In the genomic region with DNA sequence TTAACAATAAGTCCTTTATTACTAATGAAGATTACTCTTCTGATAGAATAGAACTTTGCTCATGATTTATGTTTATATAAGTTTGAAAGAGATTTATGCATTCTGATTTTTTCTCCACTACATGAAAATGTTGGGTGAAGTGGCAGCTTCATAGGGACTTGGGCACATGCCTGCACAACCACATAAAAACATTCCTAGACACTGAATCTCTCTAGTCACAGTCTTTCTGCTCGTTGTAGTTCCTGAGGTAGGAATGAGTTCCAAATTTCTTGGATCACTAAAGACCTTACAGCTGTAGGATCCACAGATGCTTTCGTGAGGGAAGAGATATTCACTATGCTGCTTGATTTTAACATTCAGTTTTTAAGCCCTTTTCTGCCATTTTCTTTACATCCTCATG, we compare ENCODE assay signal across 24 mouse cellular contexts.
DNase-seq lines count a peak whose midpoint lies in the region; ATAC-seq and TF ChIP-seq lines count a peak whose summit lies in the region.
"Had no signal": no experiment of that assay in that cellular context is flagged by ENCODE, and none has a peak within 500 bp of the region (broad histone marks: within the 10 kb centered on the region; RNA-seq: fewer than 3 reads in every experiment).

No protein-coding gene starts in this region.

- H3K9ac ChIP-seq in midbrain, embryonic 11.5 days (ENCODE audit: low read length) = no peak overlapping the region
- no peak overlapping the region for H3K9ac ChIP-seq in midbrain, embryonic 16.5 days (ENCODE audit: low read depth, low read length)
- H3K9ac ChIP-seq: forebrain, embryonic 12.5 days; forebrain, embryonic 15.5 days; heart, embryonic 13.5 days; hindbrain, embryonic 12.5 days; hindbrain, embryonic 15.5 days; intestine, embryonic 15.5 days had no signal

- no peak overlapping the region for H3K4me2 ChIP-seq in midbrain, embryonic 11.5 days
- H3K4me2 ChIP-seq in midbrain, embryonic 16.5 days (ENCODE audit: low read length) = no peak overlapping the region
- peak overlapping the region; percentile 8 for H3K4me2 ChIP-seq in myocyte (ENCODE audit: low read depth)
- H3K4me2 ChIP-seq: forebrain, embryonic 12.5 days; forebrain, embryonic 15.5 days; heart, embryonic 13.5 days; hindbrain, embryonic 12.5 days; hindbrain, embryonic 15.5 days; intestine, embryonic 15.5 days had no signal

- H3K36me3 ChIP-seq in midbrain, embryonic 11.5 days (ENCODE audit: control insufficient read depth, insufficient read depth, low read length) = no peaks in the 10 kb centered on the region
- H3K36me3 ChIP-seq in midbrain, embryonic 16.5 days (ENCODE audit: control insufficient read depth, insufficient read depth, low read length) = no peaks in the 10 kb centered on the region
- no peaks in the 10 kb centered on the region for H3K36me3 ChIP-seq in myocyte (ENCODE audit: control insufficient read depth, insufficient read depth)
- H3K36me3 ChIP-seq: forebrain, embryonic 12.5 days; forebrain, embryonic 15.5 days; heart, embryonic 10.5 days; heart, embryonic 13.5 days; hindbrain, embryonic 12.5 days; hindbrain, embryonic 15.5 days; intestine, embryonic 15.5 days had no signal

- H3K27me3 ChIP-seq in midbrain, embryonic 11.5 days (ENCODE audit: control insufficient read depth, insufficient read depth, low read length) = no peaks in the 10 kb centered on the region
- no peaks in the 10 kb centered on the region for H3K27me3 ChIP-seq in midbrain, embryonic 16.5 days (ENCODE audit: control insufficient read depth, insufficient read depth, low read depth, low read length)
- H3K27me3 ChIP-seq in myocyte (ENCODE audit: control insufficient read depth, insufficient read depth, insufficient read length) = no peaks in the 10 kb centered on the region
- H3K27me3 ChIP-seq: forebrain, embryonic 12.5 days; forebrain, embryonic 15.5 days; heart, embryonic 13.5 days; hindbrain, embryonic 12.5 days; hindbrain, embryonic 15.5 days; intestine, embryonic 15.5 days had no signal

- no peak overlapping the region for H3K4me3 ChIP-seq in midbrain, embryonic 11.5 days (ENCODE audit: low read depth, low read length)
- H3K4me3 ChIP-seq in midbrain, embryonic 16.5 days (ENCODE audit: low read depth, low read length) = no peak overlapping the region
- H3K4me3 ChIP-seq in myocyte = no peak overlapping the region
- H3K4me3 ChIP-seq: forebrain, embryonic 12.5 days; forebrain, embryonic 15.5 days; heart, adult 2 months; heart, embryonic 10.5 days; heart, embryonic 13.5 days; hindbrain, embryonic 12.5 days; hindbrain, embryonic 15.5 days; intestine, embryonic 15.5 days had no signal

- no peaks in the 10 kb centered on the region for H3K9me3 ChIP-seq in midbrain, embryonic 11.5 days (ENCODE audit: control insufficient read depth, low read length)
- no peaks in the 10 kb centered on the region for H3K9me3 ChIP-seq in midbrain, embryonic 16.5 days (replicated peaks; ENCODE audit: control insufficient read depth, low read length, poor library complexity, severe bottlenecking)
- H3K9me3 ChIP-seq: forebrain, embryonic 12.5 days; forebrain, embryonic 15.5 days; heart, embryonic 10.5 days; heart, embryonic 13.5 days; hindbrain, embryonic 12.5 days; hindbrain, embryonic 15.5 days; intestine, embryonic 15.5 days had no signal

- no peaks in the 10 kb centered on the region for H3K4me1 ChIP-seq in midbrain, embryonic 11.5 days (ENCODE audit: control insufficient read depth, insufficient read depth, low read length)
- H3K4me1 ChIP-seq in midbrain, embryonic 16.5 days (ENCODE audit: control insufficient read depth, insufficient read depth, low read length) = no peaks in the 10 kb centered on the region
- H3K4me1 ChIP-seq: forebrain, embryonic 12.5 days; forebrain, embryonic 15.5 days; heart, embryonic 10.5 days; heart, embryonic 13.5 days; hindbrain, embryonic 12.5 days; hindbrain, embryonic 15.5 days; intestine, embryonic 15.5 days had no signal

- TF ChIP-seq POLR2A in myocyte (IDR thresholded peaks at IDR 0.05; ENCODE audit: insufficient read length, low read depth) = no peak

- WGBS in midbrain, embryonic 11.5 days = 91% methylated on average over 2 of the region's 2 CpGs
- 89% methylated on average over 2 of the region's 2 CpGs for WGBS in midbrain, embryonic 16.5 days

- no peak overlapping the region for H3ac ChIP-seq in myocyte (ENCODE audit: control insufficient read depth, insufficient read length)

- peak; percentile 21 for DNase-seq in midbrain, embryonic 11.5 days (ENCODE audit: low spot score, missing footprints)
- peak; percentile 35 for DNase-seq in NIH3T3 (ENCODE audit: low read depth)
- DNase-seq in kidney, postnatal 36 days = no peak
- DNase-seq in frontal cortex, postnatal 25 days (ENCODE audit: low spot score in 2 of 2) = no peak
- DNase-seq: adrenal gland, adult 8-10 months; adrenal gland, postnatal 25 days; cerebellum, adult 11-12 months; cerebellum, adult 8-10 months; cerebellum, postnatal 10 days; cerebellum, postnatal 36 days; embryo, embryonic 11 days; gastrocnemius, postnatal 10 days; gastrocnemius, postnatal 36 days; heart, adult 2 months; kidney, adult 11 months had no signal

- no peaks in the 10 kb centered on the region for H3K79me2 ChIP-seq in myocyte (ENCODE audit: control insufficient read depth, insufficient read depth)

- H3K27ac ChIP-seq in midbrain, embryonic 11.5 days (ENCODE audit: low read depth, low read length) = no peak overlapping the region
- no peak overlapping the region for H3K27ac ChIP-seq in midbrain, embryonic 16.5 days (ENCODE audit: low read length)
- H3K27ac ChIP-seq: forebrain, embryonic 12.5 days; forebrain, embryonic 15.5 days; heart, adult 2 months; heart, embryonic 10.5 days; heart, embryonic 13.5 days; hindbrain, embryonic 12.5 days; hindbrain, embryonic 15.5 days; intestine, embryonic 15.5 days had no signal

- ATAC-seq in midbrain, embryonic 11.5 days (ENCODE audit: low FRiP score) = no peak
- ATAC-seq in midbrain, embryonic 16.5 days = no peak
- ATAC-seq: forebrain, embryonic 15.5 days; intestine, embryonic 15.5 days had no signal

TF ChIP-seq in myocyte, 11 proteins besides CTCF, POLR2A, EP300 and RAD21:
- TF ChIP-seq MYOD1 (IDR thresholded peaks at IDR 0.05; ENCODE audit: control insufficient read depth in 1 of 3, insufficient read length in 2 of 3, low read depth in 2 of 3) (no peak), SRF (IDR thresholded peaks at IDR 0.05; ENCODE audit: control insufficient read depth, insufficient read length, low read depth) (no peak), E2F4 (IDR thresholded peaks at IDR 0.05; ENCODE audit: insufficient read depth) (no peak), MYOG (IDR thresholded peaks at IDR 0.05; ENCODE audit: control insufficient read depth in 1 of 3, insufficient read depth in 1 of 3, insufficient read length in 2 of 3, low read depth in 2 of 3) (no peak), MAX (IDR thresholded peaks at IDR 0.05; ENCODE audit: low read depth) (no peak), USF1 (IDR thresholded peaks at IDR 0.05; ENCODE audit: low read depth) (no peak), TCF3 (IDR thresholded peaks at IDR 0.05; ENCODE audit: insufficient read length, low read depth) (no peak), CEBPB (IDR thresholded peaks at IDR 0.05; ENCODE audit: insufficient read depth, poor library complexity, severe bottlenecking) (no peak), TCF12 (IDR thresholded peaks at IDR 0.05; ENCODE audit: insufficient read depth, poor library complexity, severe bottlenecking) (no peak), REST (IDR thresholded peaks at IDR 0.05; ENCODE audit: insufficient read depth, insufficient read length) (no peak), POLR2AphosphoS2 (IDR thresholded peaks at IDR 0.05; ENCODE audit: insufficient read length, low read depth) (no peak)

Comparison
In these comparisons a context has a peak if more than half of its experiments do, and no peak if none do; other contexts are left out.
1. DNase-seq: peak in midbrain, embryonic 11.5 days (single experiment) and NIH3T3 (single experiment); none in kidney, postnatal 36 days (0 of 2) and frontal cortex, postnatal 25 days (0 of 2).